Mouse (Mus musculus): Measurements from ENCODE around the gene Ccdc191. TPM values are rescaled to one million over a fixed set of nuclear protein-coding genes. Genes with fewer than 3 reads are reported as not detected.

The Ccdc191 gene
- polyA plus RNA-seq, 1 experiment from 2014 or later, result 13.8 TPM

- ATAC-seq, result no peak
- no peak overlapping the region for H3K27ac ChIP-seq
- 81% methylated on average over 5 of the region's 5 CpGs for WGBS
- H3K36me3 ChIP-seq, result no peaks in the 10 kb centered on the region
- H3K9ac ChIP-seq (replicated peaks), result no peak overlapping the region
- H3K4me1 ChIP-seq (replicated peaks), result no peaks in the 10 kb centered on the region
- no peak overlapping the region for H3K4me2 ChIP-seq (replicated peaks)
- H3K27me3 ChIP-seq, result no peaks in the 10 kb centered on the region
- H3K9me3 ChIP-seq, result no peaks in the 10 kb centered on the region
- no peak overlapping the region for H3K4me3 ChIP-seq (replicated peaks)
Observed at GRCm38 (mm10) chr16:43999541-43999940, 109.9 kb downstream of the Ccdc191 start.

- Histone ChIP-seq H3K36me3 (no peaks in the 10 kb centered on the region), H3K9me3 (no peaks in the 10 kb centered on the region), H3K4me3 (replicated peaks) (no peak overlapping the region), H3K27ac (no peak overlapping the region), H3K27me3 (no peaks in the 10 kb centered on the region), H3K9ac (replicated peaks) (no peak overlapping the region), H3K4me2 (replicated peaks) (no peak overlapping the region), H3K4me1 (replicated peaks) (no peaks in the 10 kb centered on the region)
- 69% methylated on average over 5 of the region's 5 CpGs for WGBS
- ATAC-seq, result no peak
Observed at GRCm38 (mm10) chr16:44002086-44002485, 112.5 kb downstream of the Ccdc191 start.

- H3K9me3 ChIP-seq, result no peaks in the 10 kb centered on the region
- H3K27ac ChIP-seq, result no peak overlapping the region
- no peak overlapping the region for H3K4me2 ChIP-seq (replicated peaks)
- no peaks in the 10 kb centered on the region for H3K36me3 ChIP-seq
- H3K9ac ChIP-seq (replicated peaks), result no peak overlapping the region
- WGBS, result 78% methylated on average over 5 of the region's 5 CpGs
- H3K27me3 ChIP-seq, result no peaks in the 10 kb centered on the region
- no peak for ATAC-seq
- no peaks in the 10 kb centered on the region for H3K4me1 ChIP-seq (replicated peaks)
- H3K4me3 ChIP-seq (replicated peaks), result no peak overlapping the region
Observed at GRCm38 (mm10) chr16:44011010-44011409, 121.4 kb downstream of the Ccdc191 start.

Small RNA genes within 50 kb of the gene (microRNA-seq; reads per million reads assigned to microRNA genes)
- not detected for gene Mir3470b

Other genes starting within 250 kb of the Ccdc191 start
- not detected in 2 replicates for gene Tigit, start 225.7 kb upstream of the Ccdc191 start, polyA plus RNA-seq (2015; fragmentation: Nextera tagmentation; extraction: Ambion mirVana)
- gene Drd3, start 135.8 kb upstream of the Ccdc191 start, polyA plus RNA-seq (2015; fragmentation: Nextera tagmentation; extraction: Ambion mirVana), result not detected in 2 replicates
- 20.3 and 20.4 TPM in 2 replicates for gene Qtrt2, start 37.0 kb downstream of the Ccdc191 start, polyA plus RNA-seq (2015; fragmentation: Nextera tagmentation; extraction: Ambion mirVana)
- 1.0 and 1.4 TPM in 2 replicates for gene Zdhhc23, start 90.0 kb downstream of the Ccdc191 start, polyA plus RNA-seq (2015; fragmentation: Nextera tagmentation; extraction: Ambion mirVana)
- gene Gramd1c, start 173.5 kb downstream of the Ccdc191 start, polyA plus RNA-seq (2015; fragmentation: Nextera tagmentation; extraction: Ambion mirVana), result 2.0 and 2.2 TPM in 2 replicates
- gene Atp6v1a, start 249.9 kb downstream of the Ccdc191 start, polyA plus RNA-seq (2015; fragmentation: Nextera tagmentation; extraction: Ambion mirVana), result 84.8 and 88.7 TPM in 2 replicates

All from midbrain, embryonic 13.5 days (tissue).